In the genomic region with DNA sequence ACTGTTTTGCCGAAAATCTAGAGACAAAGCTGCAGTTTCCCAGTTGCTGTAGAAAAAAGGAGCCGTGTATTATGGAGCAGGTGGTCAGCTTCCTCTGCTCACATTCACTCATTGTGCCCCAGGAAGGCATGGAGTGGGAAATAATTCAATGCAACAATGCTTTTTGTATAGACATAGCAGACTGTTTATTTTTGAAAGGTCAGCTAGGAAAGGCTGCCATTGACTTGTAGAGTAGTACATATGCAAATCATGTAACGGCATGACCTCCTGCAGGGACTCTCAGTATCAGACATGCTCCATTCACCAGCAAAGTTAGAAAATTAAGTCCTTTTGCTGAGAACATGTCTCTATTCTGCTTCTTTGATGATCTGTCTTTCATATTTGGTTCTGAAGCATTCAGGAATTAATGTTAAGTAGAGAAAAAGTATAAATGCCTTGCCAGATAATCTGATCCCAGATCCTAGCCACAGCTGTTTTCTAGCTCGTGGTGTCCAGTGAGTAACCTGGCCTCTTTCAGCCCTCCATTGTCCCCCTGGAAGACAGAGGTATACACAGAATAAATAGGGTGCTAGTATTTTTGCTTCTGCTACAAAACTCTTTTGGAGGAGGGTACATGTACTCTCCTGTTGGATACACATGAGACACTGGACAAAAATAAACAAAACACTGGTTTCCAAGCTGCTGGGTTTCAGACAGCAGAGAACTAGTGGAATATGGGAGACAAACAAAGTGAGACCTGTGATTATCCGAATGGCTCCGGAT, we compare ENCODE assay signal across 9 mouse cellular contexts.
"Had no signal": no experiment of that assay in that cellular context is flagged by ENCODE, and none has a peak within 500 bp of the region (broad histone marks: within the 10 kb centered on the region; RNA-seq: fewer than 3 reads in every experiment).

No protein-coding gene starts in this region.

- H3K9ac ChIP-seq: kidney, embryonic 15.5 days; limb, embryonic 13.5 days; liver, embryonic 14.5 days had no signal

- DNase-seq: kidney, adult 2 months; kidney, postnatal 14 days; left cerebral cortex, postnatal 4 days; lung, adult 18-20 months; thymus, adult 18-20 months; thymus, postnatal 14 days had no signal

- H3K27me3 ChIP-seq: kidney, embryonic 15.5 days; limb, embryonic 13.5 days had no signal

- H3K27ac ChIP-seq: kidney, embryonic 15.5 days; limb, embryonic 13.5 days; liver, embryonic 14.5 days had no signal

- H3K9me3 ChIP-seq: kidney, embryonic 15.5 days; limb, embryonic 13.5 days had no signal

- H3K4me2 ChIP-seq: kidney, embryonic 15.5 days; limb, embryonic 13.5 days had no signal

- H3K36me3 ChIP-seq: kidney, embryonic 15.5 days; limb, embryonic 13.5 days had no signal

- H3K4me3 ChIP-seq: kidney, embryonic 15.5 days; limb, embryonic 13.5 days had no signal
